Mouse (Mus musculus): Measurements from ENCODE around the gene Acsf3. TPM values are rescaled to one million over a fixed set of nuclear protein-coding genes. Genes with fewer than 3 reads are reported as not detected.

Acsf3 gene
- total and polyA plus RNA-seq, 3 experiments: 0.49 to 0.63 TPM; not detected in 1

- TF ChIP-seq TAL1 (conservative IDR thresholded peaks at IDR 0.05; ENCODE audit: low read depth, low read length): no peak
- no peak for TF ChIP-seq GATA1 (IDR thresholded peaks at IDR 0.05; ENCODE audit: borderline replicate concordance, low read length)
- TF ChIP-seq GATA2 (IDR thresholded peaks at IDR 0.05; ENCODE audit: borderline replicate concordance, low read depth, low read length): no peak
- no peak for TF ChIP-seq CTCF (IDR thresholded peaks at IDR 0.05; ENCODE audit: low read depth, low read length)
- no peak for TF ChIP-seq POLR2AphosphoS5 (IDR thresholded peaks at IDR 0.05; ENCODE audit: insufficient replicate concordance, low read depth, low read length)
Measured at GRCm38 (mm10) chr8:122851692-122852545, 76.6 kb downstream of the Acsf3 start.

DNA sequence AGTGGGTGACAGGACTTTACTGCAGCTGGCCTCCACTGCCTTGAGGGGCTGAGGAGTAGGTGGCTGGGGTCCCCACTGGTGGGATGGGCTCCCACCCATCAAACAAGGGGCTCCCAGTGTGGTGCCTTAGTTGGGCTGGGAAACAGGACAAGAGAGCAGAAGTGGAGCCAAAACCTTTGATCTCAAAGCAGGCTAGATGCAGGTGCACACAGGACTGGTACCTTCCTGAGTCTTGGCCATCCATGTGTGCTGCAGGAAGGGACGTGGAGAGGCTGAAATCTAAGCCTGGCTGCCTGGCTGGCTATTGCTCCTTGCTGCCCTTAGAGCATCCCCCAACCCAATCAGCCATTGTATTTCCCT, 77.2 kb downstream of the Acsf3 start:
- TF ChIP-seq CTCF (IDR thresholded peaks at IDR 0.05; ENCODE audit: low read depth, low read length) (no peak), GATA1 (IDR thresholded peaks at IDR 0.05; ENCODE audit: borderline replicate concordance, low read length) (no peak), GATA2 (IDR thresholded peaks at IDR 0.05; ENCODE audit: borderline replicate concordance, low read depth, low read length) (no peak)
- DNase-seq (ENCODE audit: low spot score): no peak
- Histone ChIP-seq H3K4me1 (ENCODE audit: insufficient read depth, low read depth, low read length) (peaks cover 6% of the 10 kb centered on the region), H3K9me3 (replicated peaks) (no peaks in the 10 kb centered on the region), H3K36me3 (replicated peaks) (no peaks in the 10 kb centered on the region), H3K27me3 (ENCODE audit: insufficient read depth, low read length) (peaks cover 94% of the 10 kb centered on the region), H3K4me3 (ENCODE audit: low read depth, low read length) (no peak overlapping the region)
- no peak for ATAC-seq (ENCODE audit: extremely low read depth, insufficient number of reproducible peaks, low FRiP score, poor library complexity, severe bottlenecking)

More at GRCm38 (mm10) chr8:122851692-122852545, 76.6 kb downstream of the Acsf3 start:
- no peak overlapping the region for H3K4me3 ChIP-seq (ENCODE audit: low read depth, low read length)
- peaks cover 94% of the 10 kb centered on the region for H3K27me3 ChIP-seq (ENCODE audit: insufficient read depth, low read length)
- H3K36me3 ChIP-seq (replicated peaks): no peaks in the 10 kb centered on the region
- H3K9me3 ChIP-seq (replicated peaks): no peaks in the 10 kb centered on the region
- ATAC-seq (ENCODE audit: extremely low read depth, insufficient number of reproducible peaks, low FRiP score, poor library complexity, severe bottlenecking): no peak
- H3K4me1 ChIP-seq (ENCODE audit: insufficient read depth, low read depth, low read length): peaks cover 6% of the 10 kb centered on the region
- DNase-seq (ENCODE audit: low spot score): no peak

GRCm38 (mm10) chr8:122853340-122853771, 78.1 kb downstream of the Acsf3 start:
- peaks cover 2% of the 10 kb centered on the region for H3K4me1 ChIP-seq (ENCODE audit: insufficient read depth, low read depth, low read length)
- H3K9me3 ChIP-seq (replicated peaks): no peaks in the 10 kb centered on the region
- H3K4me3 ChIP-seq (ENCODE audit: low read depth, low read length): no peak overlapping the region
- peaks cover 89% of the 10 kb centered on the region for H3K27me3 ChIP-seq (ENCODE audit: insufficient read depth, low read length)
- ATAC-seq (ENCODE audit: extremely low read depth, insufficient number of reproducible peaks, low FRiP score, poor library complexity, severe bottlenecking) (no peak), DNase-seq (ENCODE audit: low spot score) (no peak)
- no peaks in the 10 kb centered on the region for H3K36me3 ChIP-seq (replicated peaks)
- TF ChIP-seq POLR2AphosphoS5 (IDR thresholded peaks at IDR 0.05; ENCODE audit: insufficient replicate concordance, low read depth, low read length) (no peak), GATA1 (IDR thresholded peaks at IDR 0.05; ENCODE audit: borderline replicate concordance, low read length) (no peak), TAL1 (conservative IDR thresholded peaks at IDR 0.05; ENCODE audit: low read depth, low read length) (no peak), CTCF (IDR thresholded peaks at IDR 0.05; ENCODE audit: low read depth, low read length) (no peak), GATA2 (IDR thresholded peaks at IDR 0.05; ENCODE audit: borderline replicate concordance, low read depth, low read length) (no peak)

- no peaks in the 10 kb centered on the region for H3K36me3 ChIP-seq (replicated peaks)
- DNase-seq (ENCODE audit: low spot score): no peak
- no peak overlapping the region for H3K4me3 ChIP-seq (ENCODE audit: low read depth, low read length)
- no peak for ATAC-seq (ENCODE audit: extremely low read depth, insufficient number of reproducible peaks, low FRiP score, poor library complexity, severe bottlenecking)
- no peaks in the 10 kb centered on the region; the same call in 1 of the 2 replicates for H3K4me1 ChIP-seq (ENCODE audit: insufficient read depth, low read depth, low read length)
- TF ChIP-seq GATA1 (IDR thresholded peaks at IDR 0.05; ENCODE audit: borderline replicate concordance, low read length) (no peak), POLR2AphosphoS5 (IDR thresholded peaks at IDR 0.05; ENCODE audit: insufficient replicate concordance, low read depth, low read length) (no peak), GATA2 (IDR thresholded peaks at IDR 0.05; ENCODE audit: borderline replicate concordance, low read depth, low read length) (no peak), TAL1 (conservative IDR thresholded peaks at IDR 0.05; ENCODE audit: low read depth, low read length) (no peak), CTCF (IDR thresholded peaks at IDR 0.05; ENCODE audit: low read depth, low read length) (no peak)
- peaks cover 84% of the 10 kb centered on the region for H3K27me3 ChIP-seq (ENCODE audit: insufficient read depth, low read length)
- no peaks in the 10 kb centered on the region for H3K9me3 ChIP-seq (replicated peaks)
Measured at GRCm38 (mm10) chr8:122854388-122854787, 79.1 kb downstream of the Acsf3 start.

- no peaks in the 10 kb centered on the region for H3K36me3 ChIP-seq (replicated peaks)
- ATAC-seq (ENCODE audit: extremely low read depth, insufficient number of reproducible peaks, low FRiP score, poor library complexity, severe bottlenecking) (no peak), DNase-seq (ENCODE audit: low spot score) (no peak)
- H3K27me3 ChIP-seq (ENCODE audit: insufficient read depth, low read length): peaks cover 81% of the 10 kb centered on the region
- H3K4me1 ChIP-seq (ENCODE audit: insufficient read depth, low read depth, low read length): peaks cover 5% of the 10 kb centered on the region
- H3K9me3 ChIP-seq (replicated peaks): no peaks in the 10 kb centered on the region
- no peak for TF ChIP-seq POLR2AphosphoS5 (IDR thresholded peaks at IDR 0.05; ENCODE audit: insufficient replicate concordance, low read depth, low read length)
- TF ChIP-seq CTCF (IDR thresholded peaks at IDR 0.05; ENCODE audit: low read depth, low read length): no peak
- TF ChIP-seq GATA2 (IDR thresholded peaks at IDR 0.05; ENCODE audit: borderline replicate concordance, low read depth, low read length): no peak
- TF ChIP-seq TAL1 (conservative IDR thresholded peaks at IDR 0.05; ENCODE audit: low read depth, low read length): no peak
- no peak for TF ChIP-seq GATA1 (IDR thresholded peaks at IDR 0.05; ENCODE audit: borderline replicate concordance, low read length)
- no peak overlapping the region for H3K4me3 ChIP-seq (ENCODE audit: low read depth, low read length)
Measured at GRCm38 (mm10) chr8:122855123-122855522, 79.8 kb downstream of the Acsf3 start.

DNA sequence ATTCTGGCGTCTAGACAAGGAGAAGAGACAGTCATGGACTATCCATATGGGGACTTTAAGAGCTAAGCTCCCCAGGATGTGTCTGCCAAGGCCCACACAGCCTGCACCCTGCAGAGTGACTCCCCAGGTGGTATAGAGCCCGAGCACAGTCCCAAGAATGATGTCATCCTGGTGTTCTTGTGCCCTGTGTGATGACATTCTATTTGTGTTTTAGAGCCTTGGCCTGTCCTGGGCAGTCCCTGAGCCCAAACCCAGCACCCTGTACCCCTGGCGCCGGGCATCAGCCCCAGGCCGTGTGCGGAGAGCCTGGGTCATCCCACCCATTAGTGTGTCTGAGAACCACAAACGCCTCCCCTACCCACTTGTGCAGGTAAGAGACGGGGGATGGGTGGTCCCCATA, 81.0 kb downstream of the Acsf3 start:
- H3K9me3 ChIP-seq (replicated peaks): no peaks in the 10 kb centered on the region
- H3K36me3 ChIP-seq (replicated peaks): no peaks in the 10 kb centered on the region
- DNase-seq (ENCODE audit: low spot score) (no peak), ATAC-seq (ENCODE audit: extremely low read depth, insufficient number of reproducible peaks, low FRiP score, poor library complexity, severe bottlenecking) (no peak)
- peaks cover 5% of the 10 kb centered on the region; the same call in 1 of the 2 replicates for H3K4me1 ChIP-seq (ENCODE audit: insufficient read depth, low read depth, low read length)
- H3K4me3 ChIP-seq (ENCODE audit: low read depth, low read length): no peak overlapping the region
- H3K27me3 ChIP-seq (ENCODE audit: insufficient read depth, low read length): peaks cover 81% of the 10 kb centered on the region
- TF ChIP-seq GATA1 (IDR thresholded peaks at IDR 0.05; ENCODE audit: borderline replicate concordance, low read length): no peak
- no peak for TF ChIP-seq POLR2AphosphoS5 (IDR thresholded peaks at IDR 0.05; ENCODE audit: insufficient replicate concordance, low read depth, low read length)
- TF ChIP-seq CTCF (IDR thresholded peaks at IDR 0.05; ENCODE audit: low read depth, low read length): no peak
- TF ChIP-seq TAL1 (conservative IDR thresholded peaks at IDR 0.05; ENCODE audit: low read depth, low read length): no peak
- TF ChIP-seq GATA2 (IDR thresholded peaks at IDR 0.05; ENCODE audit: borderline replicate concordance, low read depth, low read length): no peak

Data from G1E (cell line).